Mouse (Mus musculus) embryonic fibroblast, embryonic 13.5 days (primary cell): ENCODE results near the gene Tex26.

Source experiments
- CTCF ChIP-seq: IDR thresholded peaks from 2 replicates; pipeline ENCODE4 v1.5.1; 2011; ENCODE audit warnings: mild to moderate bottlenecking, control low read depth, low read length, moderate library complexity, borderline replicate concordance; ENCODE audit not compliant: insufficient read depth
- POLR2A ChIP-seq: IDR thresholded peaks from 2 replicates; pipeline ENCODE4 v1.6.1; 2011; ENCODE audit warnings: low read depth, mild to moderate bottlenecking, control low read depth, low read length, moderate library complexity

- TF ChIP-seq POLR2A (no peak), CTCF (no peak)
Measured at GRCm38 (mm10) chr5:149436541-149436940, 2.9 kb upstream of the Tex26 start.
